Mouse (Mus musculus): ENCODE results near the gene Cnnm3. TPM values are rescaled to one million over a fixed set of nuclear protein-coding genes. Genes with fewer than 3 reads are reported as not detected.

Cnnm3 gene
- polyA plus RNA-seq, 3 experiments from 2014 or later: 3.1 to 9.2 (median 6.7) TPM

- ATAC-seq: no peak
Measured at GRCm38 (mm10) chr1:36538727-36539126, 27.1 kb downstream of the Cnnm3 start.

- no peak for ATAC-seq
Measured at GRCm38 (mm10) chr1:36539186-36539585, 27.5 kb downstream of the Cnnm3 start, which contains the start of gene Gm42417. Gene Gm42417, minus strand, starts transcription at chr1:36539429.

GRCm38 (mm10) chr1:36540132-36540531, 28.5 kb downstream of the Cnnm3 start:
- no peak for ATAC-seq

GRCm38 (mm10) chr1:36540807-36541206, 29.1 kb downstream of the Cnnm3 start:
- ATAC-seq: no peak

- no peak for ATAC-seq
Measured at GRCm38 (mm10) chr1:36541844-36542243, 30.2 kb downstream of the Cnnm3 start.

- no peak for ATAC-seq
Measured at GRCm38 (mm10) chr1:36542925-36543324, 31.3 kb downstream of the Cnnm3 start.

- no peak for ATAC-seq
Measured at GRCm38 (mm10) chr1:36545382-36545781, 33.7 kb downstream of the Cnnm3 start.

- peak; percentile 2 for ATAC-seq
Measured at GRCm38 (mm10) chr1:36545845-36546600, 34.4 kb downstream of the Cnnm3 start.

GRCm38 (mm10) chr1:36546888-36547471, 35.3 kb downstream of the Cnnm3 start, which contains the start of gene Ankrd39:
Gene Ankrd39, minus strand, starts transcription at chr1:36547445.
- ATAC-seq: peak; percentile 97

- no peak for ATAC-seq
Measured at GRCm38 (mm10) chr1:36547981-36548598, 36.4 kb downstream of the Cnnm3 start.

- ATAC-seq: no peak
Measured at GRCm38 (mm10) chr1:36548771-36549170, 37.1 kb downstream of the Cnnm3 start.

GRCm38 (mm10) chr1:36549491-36549890, 37.8 kb downstream of the Cnnm3 start:
- ATAC-seq: no peak

- no peak for ATAC-seq
Measured at GRCm38 (mm10) chr1:36550075-36550863, 38.6 kb downstream of the Cnnm3 start.

- ATAC-seq: no peak
Measured at GRCm38 (mm10) chr1:36551904-36552303, 40.2 kb downstream of the Cnnm3 start.

- no peak for ATAC-seq
Measured at GRCm38 (mm10) chr1:36552506-36552905, 40.8 kb downstream of the Cnnm3 start.

GRCm38 (mm10) chr1:36554633-36555399, 43.1 kb downstream of the Cnnm3 start:
- ATAC-seq: no peak

GRCm38 (mm10) chr1:36555798-36556395, 44.2 kb downstream of the Cnnm3 start:
- ATAC-seq: no peak

- ATAC-seq: peak; percentile 62
Measured at GRCm38 (mm10) chr1:36556553-36557456, 45.1 kb downstream of the Cnnm3 start.

GRCm38 (mm10) chr1:36557457-36558011, 45.9 kb downstream of the Cnnm3 start:
- ATAC-seq: peak; percentile 18

Measured in inflammation-experienced regulatory T-cells, adult 6 months (primary cell).